Mouse (Mus musculus) layer of hippocampus, adult 11-12 months (tissue): ENCODE data around the gene Cdt1.

ENCODE experiments used
- DNase-seq: peaks from one replicate; pipeline ENCODE4 v3.0.0; 2022; ENCODE audit warnings: low spot score

Gene Cdt1

DNA sequence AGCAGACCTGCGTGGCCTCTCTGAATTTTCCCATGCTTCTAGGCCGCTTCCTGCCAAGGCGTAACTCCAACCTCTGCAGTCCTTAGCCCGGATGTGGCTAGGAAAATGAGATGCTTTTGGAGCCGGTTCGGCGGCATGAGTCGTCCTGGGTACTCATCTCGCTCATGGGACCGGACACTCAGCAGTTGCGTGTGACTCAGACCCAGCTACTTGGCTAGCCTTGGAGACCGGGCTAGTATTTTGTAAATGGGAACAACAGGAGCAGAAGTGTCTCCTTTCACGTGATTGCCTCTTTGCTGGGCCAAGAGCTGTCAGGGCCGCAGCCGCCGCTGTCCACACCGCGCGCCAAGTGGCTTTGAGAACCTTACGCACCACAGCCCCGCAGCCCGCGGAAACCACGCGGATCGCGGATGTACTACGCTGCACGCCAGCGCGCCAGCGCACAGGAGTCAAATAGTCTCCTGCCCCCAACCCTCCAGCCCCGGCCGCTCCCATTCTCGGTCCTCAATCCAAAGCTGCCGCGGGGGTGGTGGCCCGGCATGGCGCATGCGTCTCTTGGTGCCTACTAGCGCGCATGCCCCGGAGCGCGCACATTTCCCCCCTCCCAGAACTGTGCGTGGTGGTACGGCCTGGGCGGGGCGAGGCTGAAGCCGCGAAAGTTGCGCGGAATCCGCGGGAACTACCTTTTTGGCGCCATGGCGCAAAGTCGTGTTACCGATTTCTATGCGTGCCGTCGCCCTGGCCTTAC lies at the start of gene Cdt1:
Gene Cdt1 (plus strand): TSS at position 655 of the 748 bp plus-strand sequence.
- DNase-seq = peak; percentile 96

DNA sequence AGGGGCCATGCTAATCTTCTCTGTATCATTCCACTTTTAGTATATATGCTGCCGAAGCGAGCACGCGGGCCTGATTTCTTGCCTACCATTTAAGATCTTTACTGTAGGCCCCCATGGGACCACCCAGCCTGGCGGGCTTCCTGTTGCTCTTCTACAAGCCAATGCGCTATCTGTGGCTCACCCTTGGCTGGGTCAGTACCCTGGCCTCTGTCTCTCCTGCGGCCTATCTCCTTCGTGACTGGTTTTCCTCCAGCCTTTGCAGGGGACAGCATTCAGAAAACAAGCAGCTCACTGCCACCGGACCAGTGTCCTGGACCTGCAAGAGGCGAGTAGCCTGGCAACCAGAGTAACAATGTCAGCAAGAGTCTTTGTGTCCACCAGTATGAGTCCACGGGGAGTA lies 47.2 kb upstream of the Cdt1 start:
- DNase-seq = no peak

- no peak for DNase-seq
Observed at GRCm38 (mm10) chr8:122522796-122523651, 44.8 kb upstream of the Cdt1 start.

DNA sequence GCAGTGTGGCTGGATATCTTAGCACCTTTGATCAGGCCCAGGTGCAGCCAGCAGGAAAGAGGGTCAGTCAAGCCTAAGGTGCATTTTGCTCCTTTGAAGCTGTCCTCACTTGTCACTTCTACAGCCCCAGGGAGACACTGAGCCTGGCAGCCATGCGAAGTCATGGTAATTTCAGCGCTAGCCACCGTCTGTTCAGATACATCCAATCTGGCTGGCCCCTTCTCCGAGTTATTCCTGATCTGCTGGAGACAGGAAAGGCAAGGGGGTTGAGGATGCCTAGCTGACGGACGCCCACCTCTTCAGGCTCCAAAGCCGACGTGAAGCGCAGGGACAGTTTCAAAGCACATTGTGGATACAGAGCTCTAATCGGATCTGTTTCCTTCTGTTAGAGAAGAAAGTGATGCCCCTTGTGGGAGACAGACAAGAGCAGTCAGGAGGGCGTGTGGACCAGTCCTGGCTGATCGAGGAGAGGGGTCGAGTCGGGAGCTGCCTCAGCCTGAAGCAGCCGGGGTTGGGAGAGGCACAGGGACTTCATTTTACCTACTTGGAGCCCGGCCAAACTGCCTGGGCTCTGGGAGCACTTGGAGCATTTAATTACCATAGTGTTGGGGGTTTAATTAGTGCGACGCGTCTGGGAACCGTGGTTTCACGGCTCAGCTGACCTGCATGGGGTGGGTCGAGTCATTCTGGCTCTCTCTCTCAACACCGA lies 44.0 kb upstream of the Cdt1 start:
- peak; percentile 18 for DNase-seq

DNA sequence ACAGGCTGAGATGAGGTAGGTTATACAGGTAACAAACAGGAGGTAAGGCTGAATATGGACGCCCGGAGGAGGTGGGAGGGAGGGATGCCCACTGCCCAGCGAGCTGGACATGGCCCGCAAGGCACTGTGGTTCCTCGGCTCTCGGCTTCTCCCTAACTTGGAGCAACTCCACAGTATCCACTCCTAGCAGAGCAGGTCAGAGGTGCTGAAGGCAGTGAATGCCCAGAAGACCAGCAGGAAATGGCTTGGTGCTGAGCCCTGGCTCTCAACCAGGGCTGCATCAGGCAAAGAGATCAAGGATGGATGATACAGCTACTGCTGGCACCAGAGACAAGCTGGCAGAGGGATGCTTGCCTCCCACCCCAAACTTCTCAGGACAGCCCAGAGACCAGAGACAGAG lies 43.3 kb upstream of the Cdt1 start:
- no peak for DNase-seq

DNA sequence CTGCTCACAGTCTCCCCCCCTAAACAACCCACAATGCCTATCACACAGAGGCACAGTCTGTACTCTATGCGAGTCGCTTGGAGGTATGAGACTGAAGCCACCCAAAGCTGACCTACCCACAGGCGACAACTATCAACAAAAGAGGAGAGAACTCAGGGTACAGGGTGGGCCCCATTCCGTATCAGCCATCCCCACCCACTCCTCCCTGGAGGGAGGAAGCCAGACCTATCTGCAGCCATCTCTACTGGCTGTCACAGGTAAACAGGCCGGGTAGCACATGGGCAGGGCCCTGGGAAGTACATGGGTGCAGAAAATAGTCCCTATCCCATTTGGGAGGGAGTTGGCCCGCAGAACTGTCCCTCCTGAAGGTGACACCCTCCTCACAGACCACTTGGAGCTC lies 42.8 kb upstream of the Cdt1 start:
- DNase-seq = no peak

GRCm38 (mm10) chr8:122526084-122526483 lies 41.7 kb upstream of the Cdt1 start:
- DNase-seq = no peak

- no peak for DNase-seq
Observed at GRCm38 (mm10) chr8:122526526-122527170, 41.2 kb upstream of the Cdt1 start.

GRCm38 (mm10) chr8:122527937-122528336 lies 39.9 kb upstream of the Cdt1 start:
- DNase-seq = no peak

- no peak for DNase-seq
Observed at GRCm38 (mm10) chr8:122529159-122529558, 38.7 kb upstream of the Cdt1 start.

GRCm38 (mm10) chr8:122531312-122531711 lies 36.5 kb upstream of the Cdt1 start:
- no peak for DNase-seq

DNA sequence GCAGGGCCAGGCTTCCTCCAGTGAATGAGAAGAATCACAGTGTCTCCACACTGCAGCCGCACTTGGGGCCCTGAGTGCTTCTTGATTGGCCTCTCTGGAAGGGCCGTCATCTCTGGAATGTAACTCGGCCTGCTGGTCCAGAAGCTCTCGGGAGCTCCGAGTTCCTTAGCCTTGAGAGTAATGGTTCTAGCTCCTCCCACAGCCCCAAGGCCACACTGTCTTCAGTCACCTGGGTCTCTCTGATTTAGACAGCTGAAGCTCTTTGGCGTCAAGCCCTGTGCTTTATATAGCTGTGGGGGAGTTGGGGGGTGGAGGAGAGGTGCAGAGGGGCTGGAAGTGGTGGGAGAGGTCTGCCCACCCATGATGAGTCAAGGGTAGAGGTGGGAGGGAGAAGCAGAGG lies 30.8 kb upstream of the Cdt1 start:
- DNase-seq = no peak

GRCm38 (mm10) chr8:122537812-122538211 lies 30.0 kb upstream of the Cdt1 start:
- no peak for DNase-seq

DNA sequence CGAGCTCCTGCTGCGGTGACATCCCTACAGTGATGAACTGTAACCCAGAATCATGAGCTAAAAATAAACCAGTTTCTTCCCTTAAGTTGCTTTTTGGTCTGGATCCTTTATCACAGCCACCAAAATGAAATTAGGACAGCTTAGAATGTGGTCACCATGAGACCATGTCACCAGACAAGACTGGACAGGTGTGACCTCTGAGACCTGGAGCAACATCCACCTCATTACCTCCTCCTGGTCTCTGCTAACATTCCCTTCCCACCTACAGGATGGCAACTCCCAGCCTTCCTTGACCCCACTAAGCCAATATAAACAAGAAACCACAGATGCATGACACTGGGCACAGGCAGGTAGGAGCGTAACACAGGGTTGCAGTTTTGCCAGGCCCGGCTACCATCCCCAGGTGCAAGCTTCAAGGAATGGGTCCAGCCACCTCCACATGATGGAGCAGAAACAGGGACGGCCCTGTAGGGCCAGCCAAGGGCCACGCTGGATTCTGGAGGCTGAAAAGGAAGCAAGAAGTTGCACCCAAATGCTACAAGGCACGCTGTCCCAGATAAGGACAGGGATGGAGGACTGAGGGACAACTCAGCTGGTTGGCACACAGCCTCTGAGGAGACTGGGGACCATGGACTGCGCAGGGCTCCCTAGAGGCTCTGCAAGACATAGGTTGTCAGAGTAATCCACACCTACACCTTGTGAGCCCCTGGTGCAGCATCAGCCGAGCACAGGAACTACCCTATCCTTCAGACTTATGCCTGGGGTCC lies 29.3 kb upstream of the Cdt1 start:
- DNase-seq = no peak

- no peak for DNase-seq
Observed at GRCm38 (mm10) chr8:122544138-122544537, 23.7 kb upstream of the Cdt1 start.

- DNase-seq = no peak
Observed at GRCm38 (mm10) chr8:122546066-122546755, 21.6 kb upstream of the Cdt1 start.

DNA sequence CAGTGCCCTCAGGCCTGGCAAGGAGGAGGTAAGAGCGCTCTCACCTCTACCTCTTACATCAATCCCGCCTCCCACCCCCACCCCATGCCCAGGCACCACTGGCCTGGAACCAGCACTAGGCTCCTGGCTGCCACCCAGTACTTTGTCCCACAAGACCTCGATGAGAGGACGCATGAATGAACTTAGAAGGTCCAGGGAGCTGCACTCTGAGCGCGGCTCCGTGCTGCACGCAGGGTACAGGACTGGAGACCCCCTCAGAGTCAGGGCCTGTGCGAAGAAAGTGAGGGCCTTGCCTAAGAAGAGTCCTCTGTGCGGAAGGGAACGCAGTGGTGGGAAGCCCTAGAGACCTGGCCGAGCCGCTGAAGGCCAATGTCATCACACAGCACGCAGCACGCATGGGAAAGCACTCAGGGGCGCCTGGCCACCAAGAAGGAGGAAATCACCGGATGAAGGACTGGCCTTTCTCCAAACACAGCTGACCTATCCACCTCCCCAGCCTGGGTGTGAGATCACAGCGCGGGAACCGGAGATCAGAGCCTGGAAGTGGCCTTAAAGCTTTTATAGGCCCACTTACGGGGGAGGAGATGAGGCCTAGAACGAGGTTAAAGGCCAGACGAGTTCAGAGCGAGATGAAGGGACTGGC lies 20.9 kb upstream of the Cdt1 start:
- DNase-seq = no peak

DNA sequence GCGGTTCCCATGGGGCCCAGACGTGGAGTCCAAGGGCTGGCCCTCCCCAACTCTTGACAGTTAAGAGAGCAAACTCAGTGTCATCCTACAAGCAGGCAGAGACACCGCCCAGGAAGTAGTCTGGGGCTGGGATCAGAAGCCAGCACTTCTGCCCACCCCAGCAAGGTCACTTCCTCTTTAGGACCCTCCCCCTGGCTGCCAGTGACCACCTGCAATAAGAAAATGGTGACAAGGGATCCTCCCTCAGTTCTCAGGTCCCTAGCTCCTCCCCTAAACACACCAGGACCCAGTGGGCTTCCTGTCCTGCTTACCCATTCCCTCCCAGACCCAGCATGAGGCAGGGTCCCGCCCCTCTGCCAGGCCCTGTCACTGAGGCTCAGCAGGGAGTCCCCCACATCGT lies 20.0 kb upstream of the Cdt1 start:
- DNase-seq = no peak

GRCm38 (mm10) chr8:122548331-122548730 lies 19.5 kb upstream of the Cdt1 start:
- no peak for DNase-seq

GRCm38 (mm10) chr8:122548891-122549439 lies 18.9 kb upstream of the Cdt1 start:
- DNase-seq = no peak
